Mouse (Mus musculus): Measurements from ENCODE around the gene Gcsam. TPM values are rescaled to one million over a fixed set of nuclear protein-coding genes. Genes with fewer than 3 reads are reported as not detected.

The Gcsam gene
- total and polyA plus RNA-seq, 3 experiments = 0.49 to 0.53 TPM; not detected in 1

DNA sequence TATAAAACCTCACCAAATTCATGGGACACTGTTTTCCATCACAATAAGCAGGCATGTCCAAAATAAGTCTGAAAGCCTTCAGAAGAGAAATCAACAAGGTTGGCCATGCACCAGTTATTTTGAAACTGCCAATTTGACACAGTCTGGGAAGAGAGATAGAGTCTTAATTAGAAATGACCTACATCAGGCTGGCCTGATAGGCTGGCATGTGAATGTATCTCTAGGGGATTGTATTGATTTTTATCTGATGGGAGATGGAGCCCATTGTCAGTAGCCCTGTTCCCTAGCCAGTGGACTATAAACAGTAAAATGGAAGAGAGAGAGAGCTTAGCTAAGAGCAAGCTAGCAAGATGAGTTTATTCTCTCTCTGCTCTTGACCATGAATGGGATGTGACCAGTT lies 14.7 kb upstream of the Gcsam start:
- no peaks in the 10 kb centered on the region for H3K27me3 ChIP-seq (ENCODE audit: insufficient read depth, low read length)
- TF ChIP-seq GATA2 (IDR thresholded peaks at IDR 0.05; ENCODE audit: borderline replicate concordance, low read depth, low read length) = no peak
- TF ChIP-seq GATA1 (IDR thresholded peaks at IDR 0.05; ENCODE audit: borderline replicate concordance, low read length) = no peak
- TF ChIP-seq POLR2AphosphoS5 (IDR thresholded peaks at IDR 0.05; ENCODE audit: insufficient replicate concordance, low read depth, low read length) = no peak
- TF ChIP-seq CTCF (IDR thresholded peaks at IDR 0.05; ENCODE audit: low read depth, low read length) = no peak
- no peak for TF ChIP-seq TAL1 (conservative IDR thresholded peaks at IDR 0.05; ENCODE audit: low read depth, low read length)
- no peak overlapping the region for H3K4me3 ChIP-seq (ENCODE audit: low read depth, low read length)

DNA sequence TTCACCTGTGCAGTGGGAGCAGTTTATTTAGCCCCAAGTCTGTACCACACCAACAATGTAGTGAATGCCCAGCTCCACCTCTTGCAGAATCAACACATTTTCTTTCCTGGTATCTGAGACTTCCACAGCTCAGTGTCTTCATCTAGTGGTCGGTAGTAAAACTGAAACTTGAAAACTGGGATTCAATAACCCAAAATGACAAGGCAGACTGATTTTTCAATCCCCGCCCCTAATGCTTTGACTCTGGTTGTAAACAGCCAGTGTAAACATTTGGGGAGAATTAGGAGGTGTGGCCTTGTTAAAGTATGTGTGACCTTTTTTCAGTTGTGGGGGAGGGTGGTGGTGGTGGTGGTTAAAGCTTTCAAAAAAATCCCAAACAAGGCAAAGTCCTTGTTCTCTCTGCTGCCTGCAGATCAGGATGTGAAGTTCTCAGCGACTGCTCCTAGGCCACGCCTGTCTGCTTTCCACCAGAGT lies 1.7 kb upstream of the Gcsam start:
- TF ChIP-seq CTCF (IDR thresholded peaks at IDR 0.05; ENCODE audit: low read depth, low read length) (no peak), GATA1 (IDR thresholded peaks at IDR 0.05; ENCODE audit: borderline replicate concordance, low read length) (no peak), POLR2AphosphoS5 (IDR thresholded peaks at IDR 0.05; ENCODE audit: insufficient replicate concordance, low read depth, low read length) (no peak), GATA2 (IDR thresholded peaks at IDR 0.05; ENCODE audit: borderline replicate concordance, low read depth, low read length) (no peak), TAL1 (conservative IDR thresholded peaks at IDR 0.05; ENCODE audit: low read depth, low read length) (no peak)
- H3K36me3 ChIP-seq (replicated peaks) = no peaks in the 10 kb centered on the region
- no peaks in the 10 kb centered on the region for H3K4me1 ChIP-seq (ENCODE audit: insufficient read depth, low read depth, low read length)
- no peak for ATAC-seq (ENCODE audit: extremely low read depth, insufficient number of reproducible peaks, low FRiP score, poor library complexity, severe bottlenecking)
- no peak for DNase-seq (ENCODE audit: low spot score)
- H3K9me3 ChIP-seq (replicated peaks) = no peaks in the 10 kb centered on the region
- 0 out of 2 replicates have a peak, but pooled peaks cover 2% of the 10 kb centered on the region for H3K27me3 ChIP-seq (ENCODE audit: insufficient read depth, low read length)
- no peak overlapping the region for H3K4me3 ChIP-seq (ENCODE audit: low read depth, low read length)

More for the DNA sequence above, 14.7 kb upstream of the Gcsam start:
- Histone ChIP-seq H3K9me3 (replicated peaks) (no peaks in the 10 kb centered on the region), H3K4me1 (ENCODE audit: insufficient read depth, low read depth, low read length) (no peaks in the 10 kb centered on the region), H3K36me3 (replicated peaks) (no peaks in the 10 kb centered on the region)
- DNase-seq (ENCODE audit: low spot score) = no peak
- no peak for ATAC-seq (ENCODE audit: extremely low read depth, insufficient number of reproducible peaks, low FRiP score, poor library complexity, severe bottlenecking)

- DNase-seq (ENCODE audit: low spot score) = no peak
- H3K4me3 ChIP-seq (ENCODE audit: low read depth, low read length) = no peak overlapping the region
- no peaks in the 10 kb centered on the region for H3K36me3 ChIP-seq (replicated peaks)
- 0 out of 2 replicates have a peak, but pooled peaks cover 2% of the 10 kb centered on the region for H3K27me3 ChIP-seq (ENCODE audit: insufficient read depth, low read length)
- H3K9me3 ChIP-seq (replicated peaks) = no peaks in the 10 kb centered on the region
- no peak for ATAC-seq (ENCODE audit: extremely low read depth, insufficient number of reproducible peaks, low FRiP score, poor library complexity, severe bottlenecking)
- TF ChIP-seq GATA2 (IDR thresholded peaks at IDR 0.05; ENCODE audit: borderline replicate concordance, low read depth, low read length) (no peak), TAL1 (conservative IDR thresholded peaks at IDR 0.05; ENCODE audit: low read depth, low read length) (no peak), CTCF (IDR thresholded peaks at IDR 0.05; ENCODE audit: low read depth, low read length) (no peak; the same call in 1 of the 2 replicates), GATA1 (IDR thresholded peaks at IDR 0.05; ENCODE audit: borderline replicate concordance, low read length) (no peak), POLR2AphosphoS5 (IDR thresholded peaks at IDR 0.05; ENCODE audit: insufficient replicate concordance, low read depth, low read length) (no peak)
- no peaks in the 10 kb centered on the region for H3K4me1 ChIP-seq (ENCODE audit: insufficient read depth, low read depth, low read length)
These were observed 880 bp upstream of the Gcsam start for GRCm38 (mm10) chr16:45609300-45609699.

- TF ChIP-seq GATA2 (IDR thresholded peaks at IDR 0.05; ENCODE audit: borderline replicate concordance, low read depth, low read length) = no peak
- no peak for TF ChIP-seq GATA1 (IDR thresholded peaks at IDR 0.05; ENCODE audit: borderline replicate concordance, low read length)
- no peak for TF ChIP-seq CTCF (IDR thresholded peaks at IDR 0.05; ENCODE audit: low read depth, low read length)
- no peak for TF ChIP-seq TAL1 (conservative IDR thresholded peaks at IDR 0.05; ENCODE audit: low read depth, low read length)
- no peak for TF ChIP-seq POLR2AphosphoS5 (IDR thresholded peaks at IDR 0.05; ENCODE audit: insufficient replicate concordance, low read depth, low read length)
- DNase-seq (ENCODE audit: low spot score) (no peak), ATAC-seq (ENCODE audit: extremely low read depth, insufficient number of reproducible peaks, low FRiP score, poor library complexity, severe bottlenecking) (no peak)
- Histone ChIP-seq H3K4me1 (ENCODE audit: insufficient read depth, low read depth, low read length) (no peaks in the 10 kb centered on the region), H3K9me3 (replicated peaks) (no peaks in the 10 kb centered on the region), H3K4me3 (ENCODE audit: low read depth, low read length) (no peak overlapping the region), H3K36me3 (replicated peaks) (no peaks in the 10 kb centered on the region), H3K27me3 (ENCODE audit: insufficient read depth, low read length) (0 out of 2 replicates have a peak, but pooled peaks cover 2% of the 10 kb centered on the region)
These were observed 3.1 kb downstream of the Gcsam start for GRCm38 (mm10) chr16:45613247-45613646.

GRCm38 (mm10) chr16:45615944-45616343 lies 5.8 kb downstream of the Gcsam start:
- DNase-seq (ENCODE audit: low spot score) = no peak
- H3K9me3 ChIP-seq (replicated peaks) = no peaks in the 10 kb centered on the region
- no peaks in the 10 kb centered on the region for H3K27me3 ChIP-seq (ENCODE audit: insufficient read depth, low read length)
- no peak for ATAC-seq (ENCODE audit: extremely low read depth, insufficient number of reproducible peaks, low FRiP score, poor library complexity, severe bottlenecking)
- no peaks in the 10 kb centered on the region for H3K4me1 ChIP-seq (ENCODE audit: insufficient read depth, low read depth, low read length)
- no peak for TF ChIP-seq TAL1 (conservative IDR thresholded peaks at IDR 0.05; ENCODE audit: low read depth, low read length)
- TF ChIP-seq POLR2AphosphoS5 (IDR thresholded peaks at IDR 0.05; ENCODE audit: insufficient replicate concordance, low read depth, low read length) = no peak
- no peak for TF ChIP-seq GATA2 (IDR thresholded peaks at IDR 0.05; ENCODE audit: borderline replicate concordance, low read depth, low read length)
- TF ChIP-seq GATA1 (IDR thresholded peaks at IDR 0.05; ENCODE audit: borderline replicate concordance, low read length) = no peak
- no peak for TF ChIP-seq CTCF (IDR thresholded peaks at IDR 0.05; ENCODE audit: low read depth, low read length)
- no peak overlapping the region for H3K4me3 ChIP-seq (ENCODE audit: low read depth, low read length)
- H3K36me3 ChIP-seq (replicated peaks) = no peaks in the 10 kb centered on the region

DNA sequence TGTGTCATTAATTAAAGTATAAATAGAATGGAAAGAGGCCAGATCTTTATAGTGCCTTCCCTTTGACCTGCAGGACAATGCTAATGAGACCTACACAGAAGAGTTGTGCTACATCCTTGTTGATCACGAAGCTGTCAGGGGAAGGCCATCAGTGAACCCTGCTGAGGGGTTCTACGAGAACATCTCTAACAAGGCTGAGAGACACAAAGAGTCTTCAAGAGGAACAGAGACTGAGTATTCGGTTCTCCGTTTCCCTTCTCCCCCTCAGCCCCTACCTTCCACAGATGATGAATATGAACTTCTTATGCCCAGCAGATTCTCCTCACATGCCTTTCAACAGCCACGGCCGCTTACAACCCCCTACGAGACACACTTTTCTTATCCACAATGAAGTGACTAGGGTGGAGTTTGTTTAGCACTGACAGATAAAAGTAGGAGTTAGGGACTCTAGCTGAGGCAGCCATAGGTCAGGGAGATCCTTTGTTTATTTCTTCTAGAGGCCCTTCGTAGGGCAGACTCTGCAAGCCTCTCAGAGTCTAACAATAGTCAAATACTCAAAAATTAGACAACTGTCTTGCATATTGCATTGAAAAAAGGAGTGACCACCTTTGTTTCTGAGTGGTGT lies 9.7 kb downstream of the Gcsam start:
- Histone ChIP-seq H3K4me3 (ENCODE audit: low read depth, low read length) (no peak overlapping the region), H3K27me3 (ENCODE audit: insufficient read depth, low read length) (no peaks in the 10 kb centered on the region)
- ATAC-seq (ENCODE audit: extremely low read depth, insufficient number of reproducible peaks, low FRiP score, poor library complexity, severe bottlenecking) = no peak

More for the DNA sequence above, 9.7 kb downstream of the Gcsam start:
- TF ChIP-seq CTCF (IDR thresholded peaks at IDR 0.05; ENCODE audit: low read depth, low read length) = no peak
- no peak for TF ChIP-seq TAL1 (conservative IDR thresholded peaks at IDR 0.05; ENCODE audit: low read depth, low read length)
- TF ChIP-seq POLR2AphosphoS5 (IDR thresholded peaks at IDR 0.05; ENCODE audit: insufficient replicate concordance, low read depth, low read length) = no peak
- no peak for TF ChIP-seq GATA1 (IDR thresholded peaks at IDR 0.05; ENCODE audit: borderline replicate concordance, low read length)
- TF ChIP-seq GATA2 (IDR thresholded peaks at IDR 0.05; ENCODE audit: borderline replicate concordance, low read depth, low read length) = no peak
- H3K4me1 ChIP-seq (ENCODE audit: insufficient read depth, low read depth, low read length) = no peaks in the 10 kb centered on the region
- no peak for DNase-seq (ENCODE audit: low spot score)
- no peaks in the 10 kb centered on the region for H3K36me3 ChIP-seq (replicated peaks)
- H3K9me3 ChIP-seq (replicated peaks) = no peaks in the 10 kb centered on the region
